In genomic region chr9:57467271-57467771, GRCm38 (mm10) we compare ENCODE assay signal across 7 mouse cellular contexts. TPM values are rescaled to one million over a fixed set of nuclear protein-coding genes. Genes with fewer than 3 reads are reported as not detected.
DNase-seq lines count a peak whose midpoint lies in the region; ATAC-seq and TF ChIP-seq lines count a peak whose summit lies in the region.

No protein-coding gene starts in this region.

- no peaks in the 10 kb centered on the region for H3K36me3 ChIP-seq in CH12.LX (replicated peaks in 1 of 2; ENCODE audit: control insufficient read depth in 1 of 2, insufficient read depth in 1 of 2, low read length in 1 of 2)
- H3K36me3 ChIP-seq in ES-E14 (ENCODE audit: control insufficient read depth, insufficient read depth, low read length, poor library complexity, severe bottlenecking) = peaks cover 4% of the 10 kb centered on the region; the same call in 1 of the 2 replicates
- H3K36me3 ChIP-seq in heart, embryonic 15.5 days = no peaks in the 10 kb centered on the region
- no peaks in the 10 kb centered on the region for H3K36me3 ChIP-seq in liver, embryonic 14.5 days (replicated peaks; ENCODE audit: control insufficient read depth, insufficient read depth, low read depth)

- no peak for TF ChIP-seq RAD21 in CH12.LX (IDR thresholded peaks at IDR 0.05; ENCODE audit: low read depth, low read length)

- 2% methylated on average over 18 of the region's 18 CpGs for WGBS in heart, embryonic 15.5 days
- WGBS in liver, embryonic 14.5 days (ENCODE audit: insufficient replicate concordance) = 7% methylated on average over 18 of the region's 18 CpGs

- H3K4me3 ChIP-seq in CH12.LX (replicated peaks in 1 of 3; ENCODE audit: low read depth in 2 of 3, low read length in 2 of 3, poor library complexity in 1 of 3) (peak overlapping the region; percentile 33 to 64 (median 38)), ES-E14 (ENCODE audit: insufficient read depth in 1 of 2, low read depth in 1 of 2, low read length in 2 of 2, poor library complexity in 1 of 2, severe bottlenecking in 1 of 2) (peak overlapping the region; percentile 72 to 95)
- H3K4me3 ChIP-seq in heart, embryonic 15.5 days = peak overlapping the region; percentile 67
- H3K4me3 ChIP-seq in liver, embryonic 14.5 days (ENCODE audit: insufficient read depth in 1 of 2, low read depth in 2 of 2, low read length in 2 of 2) = peak overlapping the region; percentile 56 to 64

- 0 out of 2 replicates have a peak, but pooled peaks have one; percentile 14 for ATAC-seq in heart, embryonic 15.5 days (replicated peaks; ENCODE audit: insufficient number of reproducible peaks, insufficient read depth, low FRiP score, low read depth)
- ATAC-seq in liver, embryonic 14.5 days (ENCODE audit: insufficient read depth) = no peak

- peak overlapping the region; percentile 95 for H3K4me2 ChIP-seq in CH12.LX (ENCODE audit: insufficient read depth, low read depth, poor library complexity, severe bottlenecking)
- H3K4me2 ChIP-seq in heart, embryonic 15.5 days = peak overlapping the region; percentile 76
- H3K4me2 ChIP-seq in liver, embryonic 14.5 days (ENCODE audit: low read depth) = peak overlapping the region; percentile 65

- H3K9ac ChIP-seq in CH12.LX (ENCODE audit: insufficient read depth, low read depth) (peak overlapping the region; percentile 67), ES-E14 (ENCODE audit: insufficient read depth, low read depth, low read length, poor library complexity, severe bottlenecking) (peak overlapping the region; percentile 91)
- H3K9ac ChIP-seq in heart, embryonic 15.5 days = peak overlapping the region; percentile 72
- no peak overlapping the region for H3K9ac ChIP-seq in liver, embryonic 14.5 days (replicated peaks)

- no peak overlapping the region for H3K27ac ChIP-seq in CH12.LX (ENCODE audit: insufficient read depth, low read depth)
- peak overlapping the region; percentile 22; the same call in 1 of the 2 replicates for H3K27ac ChIP-seq in ES-E14 (ENCODE audit: insufficient read depth, low read depth, low read length, poor library complexity, severe bottlenecking)
- no peak overlapping the region for H3K27ac ChIP-seq in heart, embryonic 15.5 days
- no peak overlapping the region for H3K27ac ChIP-seq in liver, embryonic 14.5 days

- DNase-seq in CH12.LX (ENCODE audit: extremely low read depth) = no peak
- peak; percentile 20 for DNase-seq in ES-E14 (ENCODE audit: low read depth, low spot score)
- peak; percentile 64 to 67 for DNase-seq in cerebellum, postnatal 36 days
- DNase-seq in kidney, postnatal 36 days = peak; percentile 37 to 62
- DNase-seq in liver, embryonic 14.5 days (ENCODE audit: low read depth in 3 of 3, low spot score in 3 of 3) = no peak
- peak; percentile 48 for DNase-seq in right cerebral cortex, postnatal 14 days

- no peaks in the 10 kb centered on the region for H3K9me3 ChIP-seq in CH12.LX (replicated peaks; ENCODE audit: low read length)
- no peaks in the 10 kb centered on the region for H3K9me3 ChIP-seq in ES-E14 (ENCODE audit: control insufficient read depth, insufficient read depth, low read depth, low read length)
- H3K9me3 ChIP-seq in heart, embryonic 15.5 days (replicated peaks) = no peaks in the 10 kb centered on the region
- H3K9me3 ChIP-seq in liver, embryonic 14.5 days (ENCODE audit: control insufficient read depth, low read length) = no peaks in the 10 kb centered on the region

- no peak for TF ChIP-seq CTCF in CH12.LX (conservative IDR thresholded peaks at IDR 0.05 in 1 of 2, IDR thresholded peaks at IDR 0.05 in 1 of 2; ENCODE audit: low read depth in 2 of 2, low read length in 2 of 2)
- no peak for TF ChIP-seq CTCF in liver, embryonic 14.5 days (IDR thresholded peaks at IDR 0.05; ENCODE audit: low read depth)

- TF ChIP-seq POLR2A in CH12.LX (IDR thresholded peaks at IDR 0.05; ENCODE audit: low read depth, low read length) = no peak

- dilution Hi-C loops in CH12.LX (cut with MboI; ENCODE audit: extremely low pct_ligation_motif_present, extremely low pct_unique_long_range_greater_than_20kb, low sequenced_read_pairs) = no loop called here

- in situ Hi-C loops in CH12.LX (cut with MboI; ENCODE audit: low pct_ligation_motif_present, low pct_unique_long_range_greater_than_20kb, low sequenced_read_pairs) (no loop called here), ES-E14 (cut with MboI; ENCODE audit: low sequenced_read_pairs in 2 of 2, unreplicated experiment in 2 of 2) (no loop called here)

- H3K4me1 ChIP-seq in CH12.LX (ENCODE audit: control insufficient read depth in 1 of 2, insufficient read depth in 2 of 2) (peaks cover 5 to 8% of the 10 kb centered on the region in 2 experiments; a peak in 3 of 4 replicates), ES-E14 (ENCODE audit: control insufficient read depth in 2 of 2, insufficient read depth in 2 of 2, low read length in 2 of 2, poor library complexity in 1 of 2) (peaks cover 0 to 12% of the 10 kb centered on the region in 2 experiments; a peak in 3 of 4 replicates)
- peaks cover 13% of the 10 kb centered on the region for H3K4me1 ChIP-seq in heart, embryonic 15.5 days (replicated peaks)
- peaks cover 0 to 7% of the 10 kb centered on the region in 2 experiments; a peak in 1 of 4 replicates for H3K4me1 ChIP-seq in liver, embryonic 14.5 days (replicated peaks; ENCODE audit: control insufficient read depth in 2 of 2, insufficient read depth in 2 of 2, low read length in 1 of 2)

- peaks cover 84% of the 10 kb centered on the region for H3K27me3 ChIP-seq in CH12.LX (replicated peaks)
- H3K27me3 ChIP-seq in heart, embryonic 15.5 days = no peaks in the 10 kb centered on the region
- H3K27me3 ChIP-seq in liver, embryonic 14.5 days (ENCODE audit: control insufficient read depth, insufficient read depth, low read length) = peaks cover 6% of the 10 kb centered on the region

- H3K79me2 ChIP-seq in CH12.LX (replicated peaks; ENCODE audit: control insufficient read depth, extremely low read depth, insufficient read depth, poor library complexity, severe bottlenecking) = no peaks in the 10 kb centered on the region

- no peak for TF ChIP-seq EP300 in CH12.LX (IDR thresholded peaks at IDR 0.05; ENCODE audit: low read length)
- no peak for TF ChIP-seq EP300 in liver, embryonic 14.5 days (IDR thresholded peaks at IDR 0.05; ENCODE audit: low read depth)

TF ChIP-seq in CH12.LX, 34 proteins besides CTCF, POLR2A, EP300 and RAD21 (continues in another document):
- TF ChIP-seq MAX (IDR thresholded peaks at IDR 0.05; ENCODE audit: low read length) (no peak; the same call in 1 of the 2 replicates), ETS1 (conservative IDR thresholded peaks at IDR 0.05; ENCODE audit: low read depth, low read length) (no peak), IRF4 (IDR thresholded peaks at IDR 0.05; ENCODE audit: low read depth, low read length) (no peak), USF1 (IDR thresholded peaks at IDR 0.05; ENCODE audit: low read depth, low read length) (no peak), SMC3 (IDR thresholded peaks at IDR 0.05; ENCODE audit: low read depth, low read length) (no peak), ZMIZ1 (IDR thresholded peaks at IDR 0.05; ENCODE audit: low read depth, low read length) (no peak), HCFC1 (IDR thresholded peaks at IDR 0.05; ENCODE audit: low read depth, low read length) (no peak), ZKSCAN1 (IDR thresholded peaks at IDR 0.05; ENCODE audit: borderline replicate concordance, low read depth, low read length) (no peak)

TF ChIP-seq in ES-E14, 5 proteins besides CTCF, POLR2A, EP300 and RAD21:
- no peak for TF ChIP-seq CHD2 (IDR thresholded peaks at IDR 0.05; ENCODE audit: low read depth, low read length)
- TF ChIP-seq ZC3H11A (IDR thresholded peaks at IDR 0.05; ENCODE audit: borderline replicate concordance, low read depth, low read length) = no peak
- no peak for TF ChIP-seq HCFC1 (IDR thresholded peaks at IDR 0.05; ENCODE audit: borderline replicate concordance, insufficient read depth, low read length)
- no peak for TF ChIP-seq ZNF384 (IDR thresholded peaks at IDR 0.05; ENCODE audit: low read depth, low read length)
- no peak for TF ChIP-seq MAFK (IDR thresholded peaks at IDR 0.05; ENCODE audit: insufficient read depth, low read depth, low read length)

RNA-seq across cellular contexts. Expression of gene Scamp5, which starts 0.5 kb away (rescaled TPM):
- total RNA-seq in CH12.LX (2012; rRNA removed) (2.1 and 2.7 TPM in 2 replicates), CH12.LX (2014; rRNA removed) (0.34 and 0.54 TPM in 2 replicates), ES-E14 (2012; rRNA removed) (50.4 and 67.3 TPM in 2 replicates)
- 0.48 and 0.99 TPM in 2 replicates for polyA plus RNA-seq in CH12.LX (2012; ENCODE audit: insufficient read length, low read depth)
- 7.6 and 9.7 TPM in 2 replicates for polyA plus RNA-seq in heart, embryonic 15.5 days (2015; fragmentation: Nextera tagmentation; extraction: Ambion mirVana)
- polyA plus RNA-seq in liver, embryonic 14.5 days (2012; rRNA removed) = 9.1 and 9.2 TPM in 2 replicates
- polyA plus RNA-seq in liver, embryonic 14.5 days (2014; fragmentation: Nextera tagmentation; extraction: Ambion mirVana) = 4.5 and 5.2 TPM in 2 replicates

RNA-seq across cellular contexts. Expression of gene Ppcdc, which starts 27.4 kb away (rescaled TPM):
- total RNA-seq in CH12.LX (2012; rRNA removed) (39.6 and 50.3 TPM in 2 replicates), CH12.LX (2014; rRNA removed) (44.1 and 44.9 TPM in 2 replicates), ES-E14 (2012; rRNA removed) (41.7 and 48.5 TPM in 2 replicates)
- 36.2 and 38.8 TPM in 2 replicates for polyA plus RNA-seq in CH12.LX (2012; ENCODE audit: insufficient read length, low read depth)
- polyA plus RNA-seq in heart, embryonic 15.5 days (2015; fragmentation: Nextera tagmentation; extraction: Ambion mirVana) = 17.0 and 20.0 TPM in 2 replicates
- polyA plus RNA-seq in liver, embryonic 14.5 days (2012; rRNA removed) = 9.4 and 10.0 TPM in 2 replicates
- 7.4 and 9.4 TPM in 2 replicates for polyA plus RNA-seq in liver, embryonic 14.5 days (2014; fragmentation: Nextera tagmentation; extraction: Ambion mirVana)

RNA-seq across cellular contexts. Expression of gene Rpp25, which starts 36.5 kb away (rescaled TPM):
- total RNA-seq in CH12.LX (2012; rRNA removed) (0.21 TPM in 1 of 2 replicates, not detected in the other), CH12.LX (2014; rRNA removed) (not detected in 2 replicates), ES-E14 (2012; rRNA removed) (40.9 and 48.7 TPM in 2 replicates)
- polyA plus RNA-seq in CH12.LX (2012; ENCODE audit: insufficient read length, low read depth) = not detected in 2 replicates
- polyA plus RNA-seq in heart, embryonic 15.5 days (2015; fragmentation: Nextera tagmentation; extraction: Ambion mirVana) = 11.5 and 12.9 TPM in 2 replicates
- polyA plus RNA-seq in liver, embryonic 14.5 days (2012; rRNA removed) = 0.09 and 0.18 TPM in 2 replicates
- 0.39 and 0.54 TPM in 2 replicates for polyA plus RNA-seq in liver, embryonic 14.5 days (2014; fragmentation: Nextera tagmentation; extraction: Ambion mirVana)

RNA-seq across cellular contexts. Expression of gene Cox5a, which starts 53.8 kb away (rescaled TPM):
- 179 and 203 TPM in 2 replicates for total RNA-seq in CH12.LX (2012; rRNA removed)
- 229 and 257 TPM in 2 replicates for total RNA-seq in CH12.LX (2014; rRNA removed)
- 255 and 279 TPM in 2 replicates for polyA plus RNA-seq in CH12.LX (2012; ENCODE audit: insufficient read length, low read depth)
- 390 TPM in 2 replicates for total RNA-seq in ES-E14 (2012; rRNA removed)
- polyA plus RNA-seq in heart, embryonic 15.5 days (2015; fragmentation: Nextera tagmentation; extraction: Ambion mirVana) = 1,248 and 1,820 TPM in 2 replicates
- 104 and 121 TPM in 2 replicates for polyA plus RNA-seq in liver, embryonic 14.5 days (2012; rRNA removed)
- polyA plus RNA-seq in liver, embryonic 14.5 days (2014; fragmentation: Nextera tagmentation; extraction: Ambion mirVana) = 316 and 317 TPM in 2 replicates

Comparison
In these comparisons a context has a peak if more than half of its experiments do, and no peak if none do; other contexts are left out.
1. DNase-seq: peak in ES-E14 (single experiment), cerebellum, postnatal 36 days (2 of 2), kidney, postnatal 36 days (2 of 2) and right cerebral cortex, postnatal 14 days (single experiment); none in CH12.LX (single experiment) and liver, embryonic 14.5 days (0 of 3).
2. Peak in every context shown above with its lines, with median percentiles within 50 percentile points of each other: H3K4me2 ChIP-seq and H3K4me3 ChIP-seq.